Mouse (Mus musculus) heart, embryonic 15.5 days (tissue): Measurements from ENCODE around the gene Pole3. TPM values are rescaled to one million over a fixed set of nuclear protein-coding genes. Genes with fewer than 3 reads are reported as not detected.
A peak's percentile ranks its signal among the peaks of the same experiment; 100 is the strongest.

Source experiments
- ATAC-seq: fragments of 200-750 bp; cut with Nextera tagmentation; replicated peaks from 2 replicates; pipeline ENCODE4 v1.8.0; 2017; ENCODE audit warnings: low read depth, moderate TSS enrichment; ENCODE audit not compliant: insufficient number of reproducible peaks, insufficient read depth, low FRiP score
- H3K27ac ChIP-seq: fragments of 300-500 bp; sonication (generic); 2 replicates; pipeline ENCODE4 v1.5.1; 2015; ENCODE audit warnings: mild to moderate bottlenecking, inconsistent platforms
- H3K27me3 ChIP-seq: fragments of 300-500 bp; sonication (generic); 2 replicates; pipeline ENCODE4 v1.6.1; 2015; ENCODE audit warnings: inconsistent platforms
- H3K36me3 ChIP-seq: fragments of 300-500 bp; sonication (generic); 2 replicates; pipeline ENCODE4 v1.6.1; 2015; ENCODE audit warnings: mild to moderate bottlenecking, inconsistent platforms
- H3K4me1 ChIP-seq: fragments of 300-500 bp; sonication (generic); replicated peaks from 2 replicates; pipeline ENCODE4 v1.6.1; 2015; ENCODE audit warnings: inconsistent platforms
- H3K4me2 ChIP-seq: fragments of 300-500 bp; sonication (generic); 2 replicates; pipeline ENCODE4 v1.6.1; 2015; ENCODE audit warnings: inconsistent platforms, mild to moderate bottlenecking, moderate library complexity
- H3K4me3 ChIP-seq: fragments of 300-500 bp; sonication (generic); 2 replicates; pipeline ENCODE4 v1.5.1; 2015; ENCODE audit warnings: mild to moderate bottlenecking, inconsistent platforms
- H3K9ac ChIP-seq: fragments of 300-500 bp; sonication (generic); 2 replicates; pipeline ENCODE4 v1.6.1; 2015; ENCODE audit warnings: mild to moderate bottlenecking, inconsistent platforms
- H3K9me3 ChIP-seq: fragments of 300-500 bp; sonication (generic); replicated peaks from 2 replicates; pipeline ENCODE4 v1.6.1; 2016; ENCODE audit warnings: inconsistent platforms
- WGBS: fragments of 180-500 bp; shearing (Covaris S2); methylation state at CpG from one replicate; pipeline ENCODE4 v1.1.7; 2015; ENCODE audit warnings: mixed read lengths; 5-methylcytosine and 5-hydroxymethylcytosine counted together
- polyA plus RNA-seq: library from polyadenylated mRNA; unstranded; fragments of >200 nt; fragmentation: Nextera tagmentation; extraction: Ambion mirVana; gene quantifications from 2 replicates; pipeline ENCODE4 v1.2.1, GENCODE M21; 2015

The Pole3 gene
- polyA plus RNA-seq, 1 experiment from 2014 or later: 43.1 TPM

DNA sequence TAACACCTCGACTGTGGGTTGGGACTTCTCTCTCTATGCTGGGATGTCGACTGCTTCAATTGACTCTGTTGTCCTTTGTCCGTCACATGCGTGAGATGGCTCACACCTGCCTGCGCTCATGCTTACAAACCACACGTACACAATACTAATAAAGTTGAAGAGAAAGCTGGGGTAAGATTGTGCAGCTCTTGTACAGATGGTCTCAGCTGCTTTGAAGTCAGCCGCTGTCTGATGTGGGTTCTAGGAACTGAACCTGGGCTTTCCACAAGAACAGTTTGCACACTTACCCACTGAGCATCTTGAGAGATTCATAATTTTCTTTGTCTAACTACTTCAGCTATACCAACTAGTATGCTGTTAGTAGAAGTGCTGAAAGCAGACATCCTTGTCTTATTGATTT lies 27.1 kb upstream of the Pole3 start:
- Histone ChIP-seq H3K27ac (no peak overlapping the region), H3K4me1 (peaks cover under 1% of the 10 kb centered on the region), H3K36me3 (no peaks in the 10 kb centered on the region), H3K9ac (no peak overlapping the region), H3K4me2 (no peak overlapping the region), H3K4me3 (no peak overlapping the region), H3K9me3 (no peaks in the 10 kb centered on the region), H3K27me3 (no peaks in the 10 kb centered on the region)
- ATAC-seq: no peak
- 75% methylated on average over 7 of the region's 7 CpGs for WGBS

- H3K9me3 ChIP-seq: no peaks in the 10 kb centered on the region
- no peaks in the 10 kb centered on the region for H3K4me1 ChIP-seq
- no peak overlapping the region for H3K4me2 ChIP-seq
- H3K4me3 ChIP-seq: no peak overlapping the region
- no peaks in the 10 kb centered on the region for H3K27me3 ChIP-seq
- no peak for ATAC-seq
- H3K9ac ChIP-seq: no peak overlapping the region
- H3K27ac ChIP-seq: no peak overlapping the region
- no peaks in the 10 kb centered on the region for H3K36me3 ChIP-seq
These were observed 19.9 kb upstream of the Pole3 start for GRCm38 (mm10) chr4:62544801-62545200.

GRCm38 (mm10) chr4:62543782-62544181 lies 18.9 kb upstream of the Pole3 start:
- Histone ChIP-seq H3K27me3 (no peaks in the 10 kb centered on the region), H3K27ac (no peak overlapping the region), H3K4me1 (no peaks in the 10 kb centered on the region), H3K9me3 (no peaks in the 10 kb centered on the region), H3K4me2 (no peak overlapping the region), H3K36me3 (no peaks in the 10 kb centered on the region), H3K9ac (no peak overlapping the region), H3K4me3 (no peak overlapping the region)
- WGBS: 78% methylated on average over 6 of the region's 6 CpGs
- ATAC-seq: no peak

DNA sequence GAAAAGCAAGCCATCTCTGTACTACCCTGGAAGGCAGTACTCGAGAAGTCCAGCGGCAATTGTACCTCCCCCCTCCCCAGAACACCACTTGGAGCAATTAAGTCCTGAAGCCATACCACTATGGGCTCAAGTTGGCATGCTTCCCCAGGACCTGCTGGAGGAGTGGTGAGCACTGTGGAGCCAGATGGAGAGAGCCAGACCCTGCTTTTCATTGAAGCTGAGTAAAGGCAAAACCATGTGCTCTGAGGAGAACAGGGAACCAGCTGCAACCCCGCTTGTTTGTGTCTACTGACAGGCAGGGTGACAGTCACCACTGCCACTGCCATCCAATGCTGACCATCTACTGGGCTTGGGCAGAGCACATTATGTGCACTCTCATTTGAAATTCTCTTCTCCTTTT lies 16.9 kb upstream of the Pole3 start:
- H3K9me3 ChIP-seq: no peaks in the 10 kb centered on the region
- H3K27me3 ChIP-seq: no peaks in the 10 kb centered on the region
- H3K4me2 ChIP-seq: no peak overlapping the region
- no peaks in the 10 kb centered on the region for H3K36me3 ChIP-seq
- H3K4me1 ChIP-seq: no peaks in the 10 kb centered on the region
- 71% methylated on average over 3 of the region's 3 CpGs for WGBS
- H3K9ac ChIP-seq: no peak overlapping the region
- ATAC-seq: no peak
- H3K4me3 ChIP-seq: no peak overlapping the region
- H3K27ac ChIP-seq: no peak overlapping the region

GRCm38 (mm10) chr4:62533729-62534128 lies 8.9 kb upstream of the Pole3 start:
- Histone ChIP-seq H3K36me3 (no peaks in the 10 kb centered on the region), H3K4me3 (no peak overlapping the region), H3K9me3 (no peaks in the 10 kb centered on the region), H3K27me3 (no peaks in the 10 kb centered on the region), H3K9ac (no peak overlapping the region), H3K27ac (no peak overlapping the region), H3K4me2 (no peak overlapping the region), H3K4me1 (0 out of 2 replicates have a peak, but pooled peaks cover 10% of the 10 kb centered on the region)
- ATAC-seq: no peak
- 58% methylated on average over 6 of the region's 6 CpGs for WGBS

- H3K9ac ChIP-seq: no peak overlapping the region
- 80% methylated on average over 4 of the region's 4 CpGs for WGBS
- H3K27me3 ChIP-seq: no peaks in the 10 kb centered on the region
- H3K27ac ChIP-seq: no peak overlapping the region
- H3K4me2 ChIP-seq: no peak overlapping the region
- H3K9me3 ChIP-seq: no peaks in the 10 kb centered on the region
- no peak for ATAC-seq
- peaks cover 5% of the 10 kb centered on the region; the same call in 1 of the 2 replicates for H3K36me3 ChIP-seq
- H3K4me1 ChIP-seq: peaks cover 14% of the 10 kb centered on the region
- H3K4me3 ChIP-seq: no peak overlapping the region
These were observed 2.8 kb upstream of the Pole3 start for GRCm38 (mm10) chr4:62527655-62528054.

DNA sequence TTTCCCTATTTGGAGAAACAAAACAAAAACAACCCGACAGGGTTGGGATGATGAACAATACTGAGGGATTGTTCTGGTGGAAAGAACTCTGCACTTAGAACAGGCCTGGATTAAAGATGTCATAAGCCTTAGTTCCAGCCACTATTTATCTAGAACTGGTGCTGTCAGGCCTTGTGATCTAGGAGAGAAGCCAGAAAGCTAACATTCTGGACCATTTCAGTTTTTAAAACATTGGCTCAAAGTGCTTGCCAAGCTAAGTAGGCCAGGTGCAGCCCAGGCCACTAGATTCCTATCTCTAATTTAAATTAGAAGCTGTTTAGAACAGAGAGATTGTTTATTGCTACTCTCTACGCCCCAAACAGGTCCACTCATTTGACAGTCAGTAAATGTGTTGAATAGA lies 1.4 kb upstream of the Pole3 start:
- Histone ChIP-seq H3K27ac (no peak overlapping the region), H3K4me1 (peaks cover 14% of the 10 kb centered on the region), H3K9ac (no peak overlapping the region), H3K9me3 (no peaks in the 10 kb centered on the region), H3K27me3 (no peaks in the 10 kb centered on the region), H3K4me3 (no peak overlapping the region), H3K36me3 (peaks cover 9% of the 10 kb centered on the region; the same call in 1 of the 2 replicates), H3K4me2 (no peak overlapping the region)
- ATAC-seq: no peak
- 58% methylated on average over 2 of the region's 2 CpGs for WGBS

GRCm38 (mm10) chr4:62525489-62525811 lies 582 bp upstream of the Pole3 start:
- Histone ChIP-seq H3K4me2 (peak overlapping the region; percentile 85), H3K27ac (no peak overlapping the region), H3K9me3 (no peaks in the 10 kb centered on the region), H3K4me1 (peaks cover 11% of the 10 kb centered on the region), H3K4me3 (peak overlapping the region; percentile 83), H3K36me3 (peaks cover 9% of the 10 kb centered on the region; the same call in 1 of the 2 replicates), H3K27me3 (no peaks in the 10 kb centered on the region), H3K9ac (no peak overlapping the region)
- WGBS: 2% methylated on average over 10 of the region's 10 CpGs
- no peak for ATAC-seq

DNA sequence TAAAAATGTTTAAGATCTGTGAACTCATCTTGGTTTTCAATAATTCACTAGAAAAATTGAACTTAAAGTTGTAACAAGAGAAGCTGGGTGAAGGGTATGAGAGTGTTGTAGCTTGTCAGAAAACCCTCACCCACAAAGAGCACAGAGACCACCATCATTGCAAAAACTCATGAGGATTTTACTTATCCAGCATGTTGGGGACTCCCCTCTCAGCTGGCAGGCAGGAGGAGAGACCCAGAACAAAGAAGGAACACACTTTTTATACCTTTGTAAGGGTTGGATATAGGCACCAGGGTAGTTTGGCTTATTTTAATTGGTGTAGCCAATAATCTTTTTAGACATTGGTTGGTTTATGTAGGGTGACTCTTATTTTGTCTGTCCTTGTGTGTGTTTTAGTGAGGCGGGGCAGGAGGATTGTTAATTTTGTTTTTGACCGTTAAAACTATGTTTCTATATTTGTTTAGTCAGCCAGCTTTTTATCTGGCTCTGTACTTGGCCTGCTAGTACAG lies 3.9 kb downstream of the Pole3 start:
- no peaks in the 10 kb centered on the region for H3K9me3 ChIP-seq
- H3K9ac ChIP-seq: no peak overlapping the region
- 78% methylated on average over 2 of the region's 2 CpGs for WGBS
- no peak overlapping the region for H3K4me2 ChIP-seq
- no peak for ATAC-seq
- peaks cover 9% of the 10 kb centered on the region; the same call in 1 of the 2 replicates for H3K36me3 ChIP-seq
- H3K4me1 ChIP-seq: peaks cover 39% of the 10 kb centered on the region
- H3K27ac ChIP-seq: no peak overlapping the region
- H3K27me3 ChIP-seq: no peaks in the 10 kb centered on the region
- H3K4me3 ChIP-seq: no peak overlapping the region

DNA sequence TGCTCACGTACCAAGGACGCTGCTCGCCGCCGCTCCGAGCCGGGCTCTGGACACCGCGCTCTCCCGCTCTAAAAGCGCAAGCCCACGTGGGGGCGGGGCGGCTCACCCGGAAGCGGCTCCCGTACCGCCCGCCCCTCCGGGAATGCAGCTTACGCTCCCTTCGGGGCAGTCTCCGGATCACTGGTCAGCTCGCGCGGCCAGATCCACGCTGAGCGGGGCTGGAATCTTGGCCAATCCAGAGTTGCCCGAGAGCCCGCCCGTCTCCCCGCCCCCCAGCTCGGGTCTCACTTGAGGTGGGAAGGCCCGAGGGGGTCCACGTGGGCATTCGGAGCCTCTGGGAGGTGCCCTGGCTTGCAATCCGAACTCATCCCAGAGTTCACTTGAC lies 5.0 kb downstream of the Pole3 start, which contains the start of gene Alad:
Gene Alad, minus strand, starts transcription at position 70 of the 385 bp plus-strand sequence.
- peaks cover 9% of the 10 kb centered on the region; the same call in 1 of the 2 replicates for H3K36me3 ChIP-seq
- H3K9me3 ChIP-seq: no peaks in the 10 kb centered on the region
- peaks cover 50% of the 10 kb centered on the region for H3K4me1 ChIP-seq
- peak within 1 kb of the TSS; percentile 85 for H3K4me2 ChIP-seq
- H3K27ac ChIP-seq: peak within 1 kb of the TSS; percentile 94
- under 1% methylated on average over 37 of the region's 37 CpGs for WGBS
- peak within 1 kb of the TSS; percentile 81 for H3K9ac ChIP-seq
- peak; percentile 87 for ATAC-seq
- peak within 1 kb of the TSS; percentile 72 for H3K4me3 ChIP-seq
- H3K27me3 ChIP-seq: no peaks in the 10 kb centered on the region

- peak overlapping the region; percentile 94 for H3K27ac ChIP-seq
- H3K27me3 ChIP-seq: no peaks in the 10 kb centered on the region
- H3K36me3 ChIP-seq: peaks cover 9% of the 10 kb centered on the region; the same call in 1 of the 2 replicates
- H3K9me3 ChIP-seq: no peaks in the 10 kb centered on the region
- H3K9ac ChIP-seq: peak overlapping the region; percentile 81
- H3K4me1 ChIP-seq: peaks cover 48% of the 10 kb centered on the region
- ATAC-seq: peak; percentile 41
- H3K4me2 ChIP-seq: peak overlapping the region; percentile 85
- H3K4me3 ChIP-seq: peak overlapping the region; percentile 72
- WGBS: 1% methylated on average over 26 of the region's 26 CpGs
These were observed 5.6 kb downstream of the Pole3 start for GRCm38 (mm10) chr4:62519122-62519848.
